Mouse (Mus musculus) CD4-positive, CD25-positive, alpha-beta regulatory T cell (primary cell): Measurements from ENCODE around the gene Fn3k. TPM values are rescaled to one million over a fixed set of nuclear protein-coding genes. Genes with fewer than 3 reads are reported as not detected.

Experiments
- polyA plus RNA-seq: library from polyadenylated mRNA; unstranded; fragments of 100-300 nt; shearing (Covaris generic); gene quantifications from one replicate; pipeline ENCODE4 v1.2.1, GENCODE M21; 2017

Gene Fn3k
- polyA plus RNA-seq, result 0.31 TPM

DNA sequence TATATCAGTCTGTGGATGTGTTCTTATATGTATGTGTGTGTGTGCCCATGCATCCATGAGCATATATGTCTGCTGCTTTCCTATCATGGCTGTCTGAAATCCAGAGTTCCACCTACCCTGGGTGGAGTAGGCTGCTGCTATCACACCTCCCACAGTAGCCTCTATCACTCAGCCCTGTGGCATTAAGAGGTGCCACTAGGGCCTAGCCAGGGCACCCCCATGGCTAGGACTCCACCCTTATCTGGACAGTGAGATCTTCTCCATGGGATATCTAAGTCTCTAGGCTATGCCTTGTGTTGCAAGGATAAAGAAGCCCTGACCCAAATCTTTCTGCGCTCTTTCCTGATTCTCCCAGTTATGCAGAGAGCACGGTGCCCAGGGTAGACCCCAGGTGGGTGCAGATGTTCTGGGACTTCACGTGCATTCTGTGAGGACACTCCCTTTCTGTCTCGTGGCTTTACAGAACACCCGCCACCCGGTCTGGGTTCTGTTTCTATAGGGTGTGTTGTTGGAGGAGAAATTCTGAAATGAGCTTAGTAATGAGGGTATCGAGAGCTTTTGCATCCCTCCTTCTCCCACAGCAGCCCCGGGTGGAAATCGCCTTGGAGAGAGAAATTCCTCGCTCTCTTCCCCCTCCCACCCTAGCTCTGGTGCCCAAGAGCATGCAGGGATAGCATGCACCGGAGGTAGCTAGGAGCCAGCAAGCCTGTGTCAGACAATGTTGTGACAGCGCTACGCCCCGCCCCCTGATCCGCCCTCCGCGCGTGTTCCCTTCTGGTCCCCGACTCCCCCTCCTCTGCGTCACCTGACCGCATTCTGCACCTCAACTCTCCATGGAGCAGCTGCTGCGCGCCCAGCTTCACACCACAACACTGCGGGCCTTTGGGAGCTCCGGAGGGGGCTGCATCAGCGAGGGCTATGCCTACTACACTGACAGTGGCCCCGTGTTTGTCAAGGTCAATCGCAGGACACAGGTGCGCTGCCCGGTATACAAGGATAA, at the start of gene Fn3k:
Gene Fn3k (plus strand): TSS at position 758 of the 1,000 bp plus-strand sequence.

DNA sequence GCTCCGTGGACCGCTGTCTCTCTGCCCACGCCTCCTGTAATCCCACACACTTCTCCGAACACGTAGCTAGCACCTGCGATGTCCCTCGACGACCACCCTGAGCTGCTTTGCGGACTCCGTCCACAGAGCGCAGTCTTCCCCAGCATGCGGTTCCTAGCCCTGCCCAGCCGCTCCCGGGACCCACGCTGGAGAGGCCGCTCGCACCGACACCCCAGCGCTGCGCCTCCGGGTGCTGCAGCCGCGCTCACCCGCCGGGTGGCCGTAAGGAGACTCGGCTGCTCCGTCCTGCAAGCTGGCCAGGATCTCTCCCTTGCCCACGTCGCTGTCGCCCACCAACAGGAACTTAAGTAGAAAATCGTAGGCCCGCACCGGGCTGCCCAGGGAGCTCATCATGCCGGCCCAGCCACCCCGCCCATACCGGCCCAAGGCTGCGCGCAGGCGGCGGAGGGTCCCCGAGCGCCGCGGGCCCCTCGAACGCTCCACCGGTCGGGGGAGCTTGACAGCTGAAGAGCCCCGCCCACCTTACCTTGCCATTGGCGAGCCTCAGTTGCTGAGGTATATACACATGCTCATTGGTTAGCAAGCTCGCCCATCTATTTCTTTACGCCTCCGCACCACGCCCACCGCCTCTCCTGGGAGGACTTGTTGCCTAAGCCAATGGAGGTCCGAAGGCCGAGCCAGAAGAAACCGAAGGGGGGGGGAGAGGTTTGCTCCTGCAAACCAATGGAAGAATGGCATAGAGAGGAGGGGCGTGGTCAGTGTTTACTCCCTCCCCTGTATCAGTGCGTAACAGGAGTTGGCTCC, 46.8 kb upstream of the Fn3k start, which contains the start of gene Rab40b:
Gene Rab40b (minus strand): TSS at position 502 of the 804 bp plus-strand sequence.

DNA sequence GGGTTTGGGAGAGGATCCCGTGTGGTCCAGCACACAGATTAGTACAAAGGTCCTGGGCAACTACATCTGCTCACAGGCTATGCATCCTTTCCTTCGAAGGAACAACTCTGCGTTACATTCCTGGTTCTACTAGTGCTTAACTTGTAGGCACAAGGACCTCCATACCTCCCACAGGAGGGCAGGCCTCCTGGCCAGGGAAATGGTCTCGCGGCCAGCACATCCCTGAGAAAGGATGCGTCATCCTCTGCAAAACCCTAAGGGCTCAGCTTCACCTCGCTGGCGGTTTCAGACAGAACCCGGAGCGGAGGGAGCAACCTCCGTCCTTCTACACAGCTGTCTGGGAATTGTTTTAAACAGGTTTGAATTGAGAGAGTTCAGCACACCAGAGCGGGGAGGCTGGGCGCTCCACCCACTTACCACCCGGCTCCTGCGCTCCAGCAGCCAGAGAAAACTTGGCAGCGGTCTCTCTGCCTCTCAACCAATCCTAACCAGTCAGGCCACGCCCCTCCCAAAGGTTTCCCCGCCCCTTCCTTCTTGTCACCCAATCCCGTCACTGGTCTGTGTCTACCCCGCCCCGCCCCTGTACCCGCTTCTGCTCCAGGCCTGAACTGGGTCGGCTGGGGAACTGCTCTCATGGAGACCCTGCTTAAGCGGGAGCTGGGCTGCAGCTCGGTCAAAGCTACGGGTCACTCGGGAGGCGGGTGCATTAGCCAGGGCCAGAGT, 13.7 kb upstream of the Fn3k start, which contains the start of gene Fn3krp:
Gene Fn3krp (plus strand): TSS at position 572 of the 723 bp plus-strand sequence.

DNA sequence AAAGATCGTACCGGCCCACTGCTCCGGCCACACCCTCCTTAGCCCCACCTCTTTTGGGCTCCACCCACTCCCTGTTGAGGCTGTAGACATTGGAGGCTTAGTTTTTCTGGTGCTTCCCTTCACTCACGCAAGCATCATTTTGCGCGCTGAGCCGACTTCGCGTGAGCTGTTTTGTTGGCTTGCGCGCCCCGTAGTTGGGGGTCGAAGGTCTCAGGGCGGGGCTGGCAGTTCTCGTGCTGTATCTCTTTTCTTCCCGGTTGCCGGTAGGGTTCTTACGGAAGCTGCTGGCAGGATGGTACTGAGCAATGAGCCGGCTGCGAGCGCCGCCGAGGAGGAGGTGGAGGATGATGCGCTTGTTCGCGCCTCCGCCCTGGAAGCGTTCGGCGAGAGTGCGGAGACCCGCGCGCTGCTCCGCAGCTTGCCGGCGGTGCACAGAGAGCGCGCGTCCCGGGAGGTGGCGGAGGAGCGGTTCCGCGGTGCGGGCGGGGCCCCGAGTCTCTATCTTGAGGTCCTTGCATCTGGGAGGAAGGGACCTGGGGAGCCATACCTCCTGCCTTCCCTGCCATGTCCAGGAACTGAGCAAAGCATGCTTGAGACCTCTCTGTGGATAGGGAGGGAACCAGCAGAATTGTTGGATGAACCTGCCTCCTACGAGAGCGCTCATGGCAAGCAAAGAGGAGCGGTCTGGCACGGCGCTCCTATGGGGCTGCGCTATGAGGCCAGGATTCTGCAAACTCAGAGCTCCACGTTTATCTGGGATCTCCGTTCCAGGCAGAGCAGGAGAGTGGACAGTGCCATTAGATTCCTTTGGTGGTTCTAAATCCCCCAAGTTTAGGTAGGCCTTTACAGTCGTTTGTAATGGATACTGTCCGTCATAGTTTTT, 17.3 kb downstream of the Fn3k start, which contains the start of gene Tbcd:
Gene Tbcd (plus strand): TSS at position 197 of the 883 bp plus-strand sequence.

Other genes starting within 250 kb of the Fn3k start
- 2.5 TPM for gene Hexdc, start 230.5 kb upstream of the Fn3k start, polyA plus RNA-seq
- gene Ogfod3, start 230.2 kb upstream of the Fn3k start, polyA plus RNA-seq, result 7.3 TPM
- gene Cybc1, start 205.6 kb upstream of the Fn3k start, polyA plus RNA-seq, result 115 TPM
- 34.2 TPM for gene Narf, start 197.7 kb upstream of the Fn3k start, polyA plus RNA-seq
- 18.2 TPM for gene Foxk2, start 174.9 kb upstream of the Fn3k start, polyA plus RNA-seq
- gene Wdr45b, start 80.5 kb upstream of the Fn3k start, polyA plus RNA-seq, result 40.8 TPM
- gene Rab40b, start 46.7 kb upstream of the Fn3k start, polyA plus RNA-seq, result not detected
- 0.45 TPM for gene Fn3krp, start 13.5 kb upstream of the Fn3k start, polyA plus RNA-seq
- gene Tbcd, start 17.0 kb downstream of the Fn3k start, polyA plus RNA-seq, result 48.9 TPM
- gene Zfp750, start 84.4 kb downstream of the Fn3k start, polyA plus RNA-seq, result 0.32 TPM
- gene B3gntl1, start 238.2 kb downstream of the Fn3k start, polyA plus RNA-seq, result 11.4 TPM